Mouse (Mus musculus) CD4-positive naive resting alpha-beta T cell, adult 57 days (primary cell): ENCODE measurements around the gene Gm10401. TPM values are rescaled to one million over a fixed set of nuclear protein-coding genes. Genes with fewer than 3 reads are reported as not detected.

Experiments used
- total RNA-seq: library from RNA; stranded (reverse); gene quantifications from one replicate; pipeline ENCODE4 v1.2.4, GENCODE M21; 2023

The Gm10401 gene
- total RNA-seq = not detected

GRCm38 (mm10) chr5:115098195-115098594 is at the start of gene Gm10401:
Gene Gm10401 (minus strand): TSS chr5:115098295.

GRCm38 (mm10) chr5:115134234-115135165 is 36.4 kb upstream of the Gm10401 start, which contains the start of gene Unc119b:
Gene Unc119b (minus strand): TSS chr5:115134975.

GRCm38 (mm10) chr5:115118961-115119570 is 21.0 kb upstream of the Gm10401 start, which contains the start of gene Acads:
Gene Acads (minus strand): TSS chr5:115119346.

Other genes with a start within 250 kb of the Gm10401 start
- not detected for gene 4930519G04Rik, start 244.6 kb downstream of the Gm10401 start, total RNA-seq
- not detected for gene Gm9936, start 239.6 kb downstream of the Gm10401 start, total RNA-seq
- gene Oasl2, start 201.4 kb downstream of the Gm10401 start, total RNA-seq = 10.5 TPM
- 2.5 TPM for gene Oasl1, start 175.1 kb downstream of the Gm10401 start, total RNA-seq
- 30.9 TPM for gene 2210016L21Rik, start 156.1 kb downstream of the Gm10401 start, total RNA-seq
- gene Hnf1a, start 127.2 kb downstream of the Gm10401 start, total RNA-seq = not detected
- gene Sppl3, start 87.2 kb downstream of the Gm10401 start, total RNA-seq = 57.6 TPM
- 28.5 TPM for gene Acads, start 21.1 kb upstream of the Gm10401 start, total RNA-seq
- gene Unc119b, start 36.7 kb upstream of the Gm10401 start, total RNA-seq = 32.5 TPM
- gene Mlec, start 59.9 kb upstream of the Gm10401 start, total RNA-seq = 90.7 TPM
- gene Cabp1, start 96.1 kb upstream of the Gm10401 start, total RNA-seq = 0.47 TPM
- 83.3 TPM for gene Pop5, start 137.5 kb upstream of the Gm10401 start, total RNA-seq
- 170 TPM for gene Rnf10, start 174.6 kb upstream of the Gm10401 start, total RNA-seq
- 23.6 TPM for gene Coq5, start 181.4 kb upstream of the Gm10401 start, total RNA-seq
- 250 TPM for gene Dynll1, start 202.7 kb upstream of the Gm10401 start, total RNA-seq
- 35.0 TPM for gene Srsf9, start 228.9 kb upstream of the Gm10401 start, total RNA-seq
- 5.1 TPM for gene Gatc, start 242.9 kb upstream of the Gm10401 start, total RNA-seq
- gene Triap1, start 242.9 kb upstream of the Gm10401 start, total RNA-seq = 20.5 TPM